Mouse (Mus musculus) right cerebral cortex, adult 18-20 months (tissue): ENCODE data around the gene Ccdc58.
"Not testable (repeated sequence)": the region's sequence is repeated elsewhere in the genome, so short reads cannot be mapped to it uniquely, and the experiment has no call there.

Experiments used
- DNase-seq: peaks from one replicate; pipeline ENCODE4 v3.0.0; 2022; ENCODE audit warnings: mixed read lengths

The Ccdc58 gene

DNA sequence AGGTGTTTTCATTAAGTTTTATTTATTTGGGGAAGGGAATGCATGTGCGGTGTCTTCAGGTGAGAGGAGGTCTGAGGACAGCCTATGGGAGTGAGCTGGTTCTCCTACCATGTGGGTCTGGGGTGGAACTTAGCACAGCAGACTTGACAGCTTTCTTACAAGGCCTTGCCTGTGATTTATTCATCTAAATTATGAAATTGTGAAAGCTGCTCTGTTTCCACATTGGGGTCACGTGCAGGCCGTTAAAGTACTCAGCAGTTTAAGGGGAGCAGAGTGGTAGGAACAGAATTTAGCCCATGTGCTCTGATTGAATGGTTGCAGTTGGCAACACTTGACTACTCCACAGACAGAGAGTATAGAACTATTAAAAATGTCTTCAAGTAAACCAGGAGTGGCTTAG is 8.4 kb downstream of the Ccdc58 start:
- no peak for DNase-seq

DNA sequence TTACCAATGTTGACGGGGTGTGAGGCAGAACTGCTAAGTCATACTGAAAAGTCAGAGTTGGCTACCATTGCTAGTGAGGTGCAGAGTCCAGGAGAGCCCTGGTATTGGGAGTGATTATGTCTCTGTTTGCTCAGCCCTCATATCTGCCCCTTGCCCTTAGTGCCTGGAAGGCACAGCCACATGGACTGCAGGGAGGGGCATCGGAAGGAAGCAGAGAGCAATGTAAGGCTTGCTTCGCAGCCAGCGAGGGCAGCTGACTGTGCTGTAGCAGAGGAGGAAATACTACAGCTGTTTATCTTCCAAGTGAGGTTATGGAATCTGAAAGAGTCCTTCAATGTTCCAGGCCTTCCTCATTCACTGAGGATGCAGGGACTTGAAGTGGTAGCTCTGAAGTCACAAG is 16.4 kb downstream of the Ccdc58 start:
- DNase-seq = no peak

DNA sequence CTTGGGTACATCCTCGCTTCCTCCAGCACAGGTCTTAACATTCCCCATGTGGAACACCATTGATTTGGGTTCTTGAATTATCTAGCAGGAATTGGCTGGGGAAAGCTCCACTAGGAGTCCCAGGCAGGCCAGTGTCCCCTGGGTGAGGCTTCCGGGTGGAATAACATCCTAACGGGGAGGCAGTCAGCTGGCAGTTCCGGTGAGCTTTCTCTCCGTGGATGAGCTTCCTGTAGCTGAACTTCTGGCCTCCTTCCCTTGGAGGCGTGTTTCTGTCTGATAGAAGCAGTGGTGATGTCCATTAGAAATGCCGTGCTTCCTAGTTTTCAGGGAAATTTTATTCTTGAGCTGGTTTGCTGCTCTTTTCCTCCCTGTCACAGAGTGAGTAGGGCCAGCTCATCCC is 17.6 kb downstream of the Ccdc58 start:
- no peak for DNase-seq

DNA sequence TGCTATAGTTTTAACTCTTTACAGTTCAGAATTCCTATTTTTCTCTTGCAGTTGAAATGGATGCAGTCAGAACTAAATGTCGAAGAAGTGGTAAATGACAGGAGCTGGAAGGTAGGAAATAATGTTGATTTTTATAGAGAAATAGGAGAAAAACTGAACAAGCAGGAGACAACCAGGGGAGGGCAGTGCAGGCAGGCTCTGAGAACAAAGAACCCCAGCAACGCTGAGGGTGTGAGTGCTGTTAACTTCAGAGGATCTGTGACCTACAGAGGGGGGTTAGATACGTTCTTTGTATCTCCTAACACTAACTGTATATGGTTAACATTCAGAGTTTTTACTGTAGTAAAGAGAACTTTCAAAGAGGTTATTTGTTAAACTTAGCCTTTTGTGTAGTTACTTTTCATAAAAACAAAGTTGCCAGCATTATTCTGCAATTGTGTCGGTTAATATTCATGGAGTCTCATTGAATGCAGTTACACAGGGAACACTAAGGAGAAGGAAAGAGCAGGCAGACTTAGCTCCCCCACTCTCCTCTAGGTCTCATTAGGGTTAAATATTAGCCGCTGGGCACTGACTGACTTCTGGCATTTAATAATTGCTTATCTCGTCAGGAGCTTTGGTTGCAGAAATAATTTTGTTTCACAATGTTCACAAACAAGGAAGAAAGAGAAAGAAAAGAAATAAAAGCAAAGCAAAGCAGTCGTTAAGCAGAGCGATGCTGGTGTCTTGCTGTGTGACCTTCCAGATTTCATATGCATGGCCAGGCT is 18.5 kb downstream of the Ccdc58 start:
- DNase-seq = no peak

DNA sequence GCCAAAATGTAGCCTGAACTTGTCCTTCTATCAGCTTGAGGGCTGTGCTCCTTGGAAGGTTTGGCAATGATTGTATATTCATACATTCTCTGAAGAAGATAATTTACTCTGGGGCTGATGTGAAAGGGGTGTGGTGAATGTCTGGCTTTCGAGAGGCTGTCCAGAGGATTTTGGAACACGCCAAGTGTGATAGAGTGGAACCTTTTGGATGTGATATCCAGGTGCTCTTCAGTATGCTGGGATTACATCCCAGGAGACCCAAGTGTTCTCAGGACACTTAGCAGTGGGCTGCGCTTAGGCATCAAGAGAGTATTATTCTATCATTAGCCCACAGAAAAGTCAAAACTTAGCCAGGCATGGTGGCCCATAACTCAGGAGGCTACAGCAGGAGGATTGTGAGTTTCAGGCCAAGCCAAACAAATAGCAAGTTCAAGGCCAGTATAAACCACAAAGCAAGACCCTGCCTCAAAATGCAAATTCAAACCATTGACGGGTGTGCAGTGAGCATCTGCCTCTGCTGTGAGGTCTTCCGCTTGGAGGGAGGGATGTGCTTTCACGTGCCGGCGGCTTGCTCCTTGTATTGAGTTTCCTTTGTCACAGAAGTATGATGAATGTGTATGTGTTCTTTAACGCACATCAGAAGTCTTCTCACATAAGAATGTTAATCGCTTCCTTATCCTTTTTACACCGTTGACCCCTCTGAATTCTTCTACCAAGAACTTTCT is 19.5 kb downstream of the Ccdc58 start:
- DNase-seq = no peak

DNA sequence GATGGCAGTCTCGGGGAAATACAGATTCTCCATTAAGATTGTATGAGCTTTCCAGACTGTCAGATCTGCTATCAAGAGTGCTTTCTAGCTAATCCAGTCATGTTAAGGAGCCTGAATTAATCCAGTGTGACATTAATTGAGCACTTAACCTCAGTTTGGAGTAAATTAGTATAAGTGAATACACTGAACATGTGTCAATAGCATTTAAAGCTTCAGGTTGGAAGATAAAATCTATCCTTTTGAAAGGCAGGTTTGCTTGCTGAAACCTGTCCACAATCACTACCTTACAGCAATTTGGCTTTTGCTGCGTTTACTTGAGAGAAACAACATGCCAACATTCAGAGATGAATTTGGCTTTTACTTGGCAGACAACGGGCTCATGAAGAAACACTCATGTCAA is 22.6 kb downstream of the Ccdc58 start:
- no peak for DNase-seq

DNA sequence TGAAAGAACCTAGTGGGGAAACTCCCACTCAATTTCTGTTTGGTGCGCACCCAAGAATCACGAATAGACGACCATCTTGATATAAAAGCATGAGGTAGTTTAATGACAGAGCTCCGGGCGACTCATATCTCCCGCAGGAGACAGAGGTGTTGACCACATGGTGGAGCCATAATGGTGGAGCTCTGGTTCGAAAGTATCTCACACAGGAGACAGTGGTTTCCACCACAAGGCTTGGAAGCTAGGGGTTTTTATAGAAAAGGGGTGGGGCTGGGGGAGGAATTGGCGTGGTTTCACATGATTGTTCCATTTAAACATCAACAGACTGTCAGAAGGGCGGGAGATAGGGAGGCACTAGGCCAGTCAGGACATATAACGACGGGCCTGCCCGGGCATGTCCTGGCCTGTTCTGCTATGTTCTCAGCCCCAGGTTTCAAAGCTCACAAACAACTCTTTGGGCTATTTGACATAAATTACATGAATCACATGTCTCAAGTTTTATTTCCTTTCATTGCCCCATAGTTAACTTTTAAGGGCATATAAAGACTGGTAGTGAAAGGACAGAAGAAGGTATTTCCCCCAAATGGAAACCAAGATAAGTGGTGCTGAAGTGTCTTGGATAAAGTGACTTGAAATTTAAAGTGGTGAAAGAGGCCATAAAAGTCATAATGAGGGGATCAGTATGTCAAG is 26.5 kb downstream of the Ccdc58 start:
- DNase-seq = not testable (repeated sequence)

DNA sequence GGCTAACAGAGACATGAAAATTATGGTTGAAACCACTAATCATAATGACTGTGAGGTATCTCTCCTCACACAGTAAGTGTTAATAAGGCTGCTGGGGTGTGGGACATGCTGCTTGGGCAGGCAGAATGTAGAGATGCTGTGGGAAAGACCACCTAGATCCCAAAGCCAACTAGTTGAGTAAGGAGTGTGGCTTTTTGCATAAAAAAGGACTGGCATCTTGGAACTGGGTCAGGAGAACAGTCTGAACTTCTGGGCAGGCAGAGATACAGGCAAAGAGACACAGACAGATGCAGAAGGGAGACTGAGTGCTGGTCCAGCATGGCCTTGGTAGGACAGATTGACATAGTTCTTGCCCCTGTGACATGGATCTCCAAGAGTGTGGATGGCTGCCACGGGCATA is 30.0 kb downstream of the Ccdc58 start:
- DNase-seq = no peak

DNA sequence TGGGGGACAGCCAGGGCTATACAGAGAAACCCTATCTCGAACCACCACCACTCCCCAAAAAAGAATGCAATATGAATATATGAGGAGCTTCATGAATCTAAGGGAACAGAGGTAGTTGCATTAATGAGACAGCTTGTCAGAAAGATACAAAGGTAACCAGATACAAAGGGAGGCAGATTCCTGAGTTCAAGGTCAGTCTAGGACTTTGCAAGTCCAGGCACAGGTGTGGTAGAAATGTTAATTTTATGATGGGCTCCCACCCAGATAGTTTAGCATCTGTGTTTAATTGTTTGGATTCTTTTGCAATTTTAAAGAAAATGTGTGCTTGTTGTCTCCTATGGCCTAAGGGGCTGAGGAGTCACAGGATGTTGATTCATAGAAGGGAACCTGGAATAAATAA is 30.7 kb downstream of the Ccdc58 start:
- no peak for DNase-seq

DNA sequence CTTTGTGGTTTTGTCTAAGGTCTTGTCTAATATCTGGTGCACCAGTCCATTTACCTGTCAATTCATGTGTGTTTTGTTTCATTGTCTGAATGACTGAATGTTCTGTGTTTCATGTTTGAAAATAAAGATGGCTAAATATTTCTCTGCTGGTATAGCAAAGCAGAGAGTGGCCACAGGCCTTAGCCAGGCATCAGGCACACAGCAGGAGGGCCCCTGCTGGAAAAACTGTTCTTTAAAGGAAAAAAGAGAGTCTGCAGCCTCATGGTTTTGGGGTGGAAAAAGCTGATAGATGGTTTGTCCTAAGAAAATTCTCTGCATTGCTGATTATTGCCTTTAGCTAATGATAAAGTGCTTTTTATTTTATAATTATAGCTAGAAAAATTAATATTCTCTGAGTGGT is 40.0 kb downstream of the Ccdc58 start:
- not testable (repeated sequence) for DNase-seq

DNA sequence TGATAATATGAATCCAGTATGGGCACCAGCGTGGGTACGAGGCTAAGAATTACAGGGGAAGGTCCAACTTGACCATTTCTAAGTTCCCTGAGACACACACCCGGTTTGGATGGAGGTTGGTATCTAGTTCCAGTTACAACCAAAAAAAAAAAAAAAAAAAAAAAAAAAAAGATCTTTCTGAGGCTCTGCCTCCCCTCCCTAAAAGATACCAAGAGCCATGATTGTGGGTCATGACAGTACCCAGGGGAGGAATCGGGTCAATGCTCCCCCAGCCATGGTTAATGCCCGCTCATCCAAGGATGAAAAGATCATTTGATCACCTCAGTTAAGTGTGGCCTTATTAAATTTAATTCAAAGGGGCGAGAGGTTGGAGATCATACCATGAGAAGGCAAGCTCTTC is 44.3 kb downstream of the Ccdc58 start:
- DNase-seq = not testable (repeated sequence)

DNA sequence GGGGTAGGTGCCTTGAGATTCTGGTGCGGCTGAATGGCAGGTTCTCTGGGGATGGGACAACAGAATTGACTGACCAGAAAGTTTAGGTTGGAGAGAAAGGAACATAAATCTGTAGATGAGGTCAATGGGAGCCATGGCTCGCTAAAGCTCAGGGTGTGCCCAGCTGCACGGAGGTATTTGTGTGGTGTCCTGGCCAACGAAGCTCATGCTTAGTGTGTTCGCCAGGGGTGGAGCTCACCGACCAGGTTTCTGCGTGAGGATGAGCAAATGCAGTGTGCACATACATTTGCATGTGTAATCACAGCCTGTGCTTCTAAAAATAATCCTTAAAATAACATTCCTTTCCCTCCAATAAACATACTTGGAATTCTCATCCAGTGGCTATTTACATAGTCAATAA is 56.6 kb downstream of the Ccdc58 start:
- DNase-seq = no peak

DNA sequence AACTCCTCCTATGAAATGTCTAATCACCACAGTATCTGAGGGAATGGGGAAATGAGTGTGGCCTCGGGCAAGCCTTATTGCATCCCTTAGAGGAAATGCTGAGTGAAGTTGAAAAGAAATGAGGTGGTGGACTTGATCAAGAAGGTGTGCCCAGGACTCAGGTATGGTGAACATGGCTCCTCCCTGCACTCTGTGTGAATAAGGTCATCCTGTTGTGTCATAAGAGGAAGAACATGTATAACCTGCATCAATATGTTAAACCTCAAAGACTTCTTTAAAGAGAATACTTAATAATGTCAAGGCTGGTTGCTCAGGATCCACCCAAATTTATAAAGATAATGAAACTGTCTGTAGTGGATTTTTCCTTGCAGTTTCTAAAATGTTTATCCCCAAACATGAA is 59.7 kb downstream of the Ccdc58 start, which contains the start of gene Csta1:
Gene Csta1 (minus strand): TSS at position 101 of the 400 bp plus-strand sequence.
- no peak for DNase-seq

DNA sequence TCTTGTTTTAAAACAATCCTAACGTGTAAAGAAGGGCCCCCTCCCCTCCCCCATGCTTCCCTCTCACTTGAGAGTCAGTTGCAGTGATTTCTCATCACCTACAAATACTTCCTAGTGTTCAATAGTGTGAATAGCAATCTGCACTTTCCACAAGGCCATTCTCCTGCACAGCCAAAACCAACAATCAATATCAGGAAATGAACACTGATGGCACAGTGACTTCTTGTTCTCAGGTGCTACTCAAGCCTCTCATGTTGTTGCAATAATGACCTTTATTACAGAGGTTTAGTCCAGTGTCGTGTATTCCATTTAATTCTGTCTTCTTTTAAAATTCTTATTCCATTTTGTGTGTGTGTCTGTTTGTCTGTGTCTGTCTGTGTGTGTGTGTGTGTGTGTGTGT is 66.7 kb downstream of the Ccdc58 start:
- DNase-seq = no peak
